Mouse (Mus musculus) heart, postnatal 0 days (tissue): Measurements from ENCODE around the gene S100a16.

ENCODE experiments used
- CTCF ChIP-seq: IDR thresholded peaks from 2 replicates; pipeline ENCODE4 v1.5.1; 2016; ENCODE audit warnings: antibody characterized with exemption, control low read depth, low read depth
- EP300 ChIP-seq: IDR thresholded peaks from 2 replicates; pipeline ENCODE4 v1.6.1; 2016; ENCODE audit warnings: antibody characterized with exemption, low read depth

GRCm38 (mm10) chr3:90583893-90584292 lies 46.8 kb downstream of the S100a16 start:
- TF ChIP-seq CTCF (no peak), EP300 (no peak)
